Mouse (Mus musculus): ENCODE results near the gene Emilin3. TPM values are rescaled to one million over a fixed set of nuclear protein-coding genes. Genes with fewer than 3 reads are reported as not detected.

The Emilin3 gene
- polyA plus RNA-seq, 1 experiment: not detected

DNA sequence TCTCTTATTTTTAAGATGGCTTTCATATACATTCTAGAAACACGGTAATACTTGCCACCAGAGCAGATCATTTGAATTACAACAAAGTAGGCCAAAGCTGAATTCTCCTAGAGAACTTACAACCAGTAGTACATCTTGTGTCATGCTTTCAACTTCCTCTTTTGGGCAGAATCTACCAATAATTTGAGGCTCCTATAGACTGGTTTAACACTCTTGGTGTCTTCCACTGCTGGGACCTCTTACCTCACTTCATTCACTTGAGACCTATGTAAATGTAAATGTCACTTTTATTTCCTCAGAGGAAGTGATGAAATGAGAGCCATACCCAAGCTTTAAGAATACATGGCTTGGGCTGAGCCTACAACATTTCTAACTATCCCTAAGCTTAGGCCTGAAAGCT is 48.0 kb downstream of the Emilin3 start:
- H3K4me1 ChIP-seq: peaks cover 7% of the 10 kb centered on the region
- no peaks in the 10 kb centered on the region for H3K9me3 ChIP-seq
- TF ChIP-seq GATA1 (IDR thresholded peaks at IDR 0.05; ENCODE audit: borderline replicate concordance, low read length): no peak
- no peak for TF ChIP-seq FLI1 (IDR thresholded peaks at IDR 0.05; ENCODE audit: low read length)
- H3K4me3 ChIP-seq (replicated peaks): no peak overlapping the region
- peaks cover 56% of the 10 kb centered on the region for H3K27me3 ChIP-seq (replicated peaks)
- no peaks in the 10 kb centered on the region for H3K36me3 ChIP-seq (replicated peaks; ENCODE audit: low read length)

DNA sequence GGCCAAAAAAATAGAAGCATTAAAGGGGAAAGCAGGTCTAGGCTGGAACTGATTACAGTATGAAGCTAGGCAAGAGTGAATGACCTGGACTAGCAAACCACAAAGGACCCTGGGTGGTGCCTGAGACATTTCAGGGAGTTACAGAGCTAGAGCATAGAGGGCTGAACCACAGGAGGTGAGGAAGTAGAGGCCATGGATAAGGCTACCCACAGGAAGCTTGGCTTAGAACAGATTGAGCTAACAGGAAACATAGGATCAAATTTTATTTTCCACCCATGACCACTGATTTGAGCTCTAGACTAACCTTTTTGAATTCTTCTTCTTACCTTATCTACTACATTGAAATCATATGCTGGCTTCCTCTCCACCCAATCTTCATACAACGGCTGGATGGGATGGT is 51.8 kb downstream of the Emilin3 start:
- H3K36me3 ChIP-seq (replicated peaks; ENCODE audit: low read length): no peaks in the 10 kb centered on the region
- H3K27me3 ChIP-seq (replicated peaks): peaks cover 49% of the 10 kb centered on the region
- H3K9me3 ChIP-seq: peaks cover 3% of the 10 kb centered on the region
- H3K4me3 ChIP-seq (replicated peaks): no peak overlapping the region
- no peak for TF ChIP-seq FLI1 (IDR thresholded peaks at IDR 0.05; ENCODE audit: low read length)
- no peak; the same call in 2 of the 3 replicates for TF ChIP-seq GATA1 (IDR thresholded peaks at IDR 0.05; ENCODE audit: borderline replicate concordance, low read length)
- H3K4me1 ChIP-seq: peaks cover 7% of the 10 kb centered on the region

Other genes starting within 250 kb of the Emilin3 start
- gene Plcg1, start 181.0 kb downstream of the Emilin3 start, polyA plus RNA-seq (2012; ENCODE audit: insufficient read depth, low replicate concordance): 4.1 and 10.7 TPM in 2 replicates
- gene Zhx3, start 39.3 kb downstream of the Emilin3 start, polyA plus RNA-seq (2012; ENCODE audit: insufficient read depth, low replicate concordance): 0.29 and 1.2 TPM in 2 replicates
- not detected in 2 replicates for gene Lpin3, start 31.7 kb downstream of the Emilin3 start, polyA plus RNA-seq (2012; ENCODE audit: insufficient read depth, low replicate concordance)
- 0.36 and 5.4 TPM in 2 replicates for gene Chd6, start 196.7 kb upstream of the Emilin3 start, polyA plus RNA-seq (2012; ENCODE audit: insufficient read depth, low replicate concordance)